Mouse (Mus musculus) midbrain, embryonic 15.5 days (tissue): Measurements from ENCODE around the gene Gm17067. TPM values are rescaled to one million over a fixed set of nuclear protein-coding genes. Genes with fewer than 3 reads are reported as not detected.
"Not testable (repeated sequence)": the region's sequence is repeated elsewhere in the genome, so short reads cannot be mapped to it uniquely, and the experiment has no call there.

Source experiments
- ATAC-seq: fragments of 200-750 bp; cut with Nextera tagmentation; replicated peaks from 2 replicates; pipeline ENCODE4 v1.8.0; 2017; ENCODE audit warnings: moderate TSS enrichment
- H3K27ac ChIP-seq: fragments of 300-500 bp; sonication (generic); 2 replicates; pipeline ENCODE4 v1.5.1; 2015; ENCODE audit warnings: mild to moderate bottlenecking, inconsistent platforms
- H3K27me3 ChIP-seq: fragments of 300-500 bp; sonication (generic); replicated peaks from 2 replicates; pipeline ENCODE4 v1.6.1; 2015; ENCODE audit warnings: inconsistent platforms
- H3K36me3 ChIP-seq: fragments of 300-500 bp; sonication (generic); replicated peaks from 2 replicates; pipeline ENCODE4 v1.6.1; 2015; ENCODE audit warnings: inconsistent platforms
- H3K4me1 ChIP-seq: fragments of 300-500 bp; sonication (generic); 2 replicates; pipeline ENCODE4 v1.6.1; 2015; ENCODE audit warnings: inconsistent platforms
- H3K4me2 ChIP-seq: fragments of 300-500 bp; sonication (generic); 2 replicates; pipeline ENCODE4 v1.6.1; 2015; ENCODE audit warnings: inconsistent platforms, mild to moderate bottlenecking, moderate library complexity
- H3K4me3 ChIP-seq: fragments of 300-500 bp; sonication (generic); 2 replicates; pipeline ENCODE4 v1.5.1; 2015; ENCODE audit warnings: mild to moderate bottlenecking, inconsistent platforms
- H3K9ac ChIP-seq: fragments of 300-500 bp; sonication (generic); 2 replicates; pipeline ENCODE4 v1.6.1; 2015; ENCODE audit warnings: mild to moderate bottlenecking, inconsistent platforms
- H3K9me3 ChIP-seq: fragments of 300-500 bp; sonication (generic); 2 replicates; pipeline ENCODE4 v1.6.1; 2016; ENCODE audit warnings: inconsistent platforms
- WGBS: fragments of 180-500 bp; shearing (Covaris S2); methylation state at CpG from one replicate; pipeline ENCODE4 v1.1.7; 2015; ENCODE audit warnings: mixed read lengths; 5-methylcytosine and 5-hydroxymethylcytosine counted together
- polyA plus RNA-seq: library from polyadenylated mRNA; unstranded; fragments of >200 nt; fragmentation: Nextera tagmentation; extraction: Ambion mirVana; gene quantifications from 2 replicates; pipeline ENCODE4 v1.2.1, GENCODE M21; 2015

Gene Gm17067
- not detected in 2 replicates for polyA plus RNA-seq

DNA sequence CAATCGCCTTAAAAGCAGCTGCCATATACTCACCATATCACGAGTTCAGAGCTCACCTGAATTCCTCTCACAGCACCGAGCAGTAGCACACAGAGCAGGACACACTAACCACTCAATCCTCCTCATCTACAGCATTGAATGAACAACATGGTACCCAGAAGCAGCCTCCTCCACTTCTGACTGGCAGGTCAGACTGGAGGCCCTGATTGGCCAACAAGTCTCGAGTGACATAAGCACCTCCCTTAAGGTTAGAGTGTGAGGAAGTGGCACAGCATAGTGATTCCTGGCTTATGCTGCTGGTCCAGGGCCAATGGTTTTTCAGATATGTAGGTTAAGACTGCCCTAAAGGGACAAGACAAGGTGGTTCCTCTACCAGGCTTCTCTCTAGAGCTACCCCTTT, at the start of gene Gm17067:
Gm17067 (minus strand) TSS at position 101 of the 400 bp plus-strand sequence.
- H3K27ac ChIP-seq, H3K4me3 ChIP-seq, H3K9ac ChIP-seq, H3K9me3 ChIP-seq, ATAC-seq, H3K36me3 ChIP-seq, H3K27me3 ChIP-seq, H3K4me2 ChIP-seq, H3K4me1 ChIP-seq: not testable (repeated sequence)
- WGBS, result 89% methylated on average over 4 of the region's 4 CpGs

DNA sequence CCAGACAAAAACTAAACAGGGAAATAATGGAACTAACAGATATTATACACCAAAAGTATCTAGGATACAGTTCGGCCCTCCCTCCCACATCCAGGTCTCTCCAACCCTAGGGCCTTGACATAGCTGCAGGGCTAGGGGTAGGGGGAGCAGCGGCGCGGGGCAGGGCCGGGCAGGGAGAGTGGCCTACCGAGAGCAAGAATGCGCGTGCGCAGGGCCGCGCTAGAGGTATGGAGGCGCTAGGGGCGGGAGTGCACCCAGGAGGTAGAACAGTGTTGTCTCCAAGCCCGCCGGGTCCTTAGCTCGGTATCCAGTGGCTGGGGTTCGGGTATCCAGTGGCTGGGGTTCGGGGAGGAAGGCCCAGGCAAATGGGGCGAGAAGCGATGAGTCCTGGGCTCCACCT, 23.0 kb upstream of the Gm17067 start:
- H3K4me1 ChIP-seq, result no peaks in the 10 kb centered on the region
- WGBS, result 52% methylated on average over 20 of the region's 20 CpGs
- no peak for ATAC-seq
- H3K9ac ChIP-seq, result no peak overlapping the region
- H3K4me2 ChIP-seq, result no peak overlapping the region
- H3K27ac ChIP-seq, result no peak overlapping the region
- no peaks in the 10 kb centered on the region for H3K36me3 ChIP-seq
- 0 out of 2 replicates have a peak, but pooled peaks cover 7% of the 10 kb centered on the region for H3K9me3 ChIP-seq
- no peaks in the 10 kb centered on the region for H3K27me3 ChIP-seq
- H3K4me3 ChIP-seq, result no peak overlapping the region

DNA sequence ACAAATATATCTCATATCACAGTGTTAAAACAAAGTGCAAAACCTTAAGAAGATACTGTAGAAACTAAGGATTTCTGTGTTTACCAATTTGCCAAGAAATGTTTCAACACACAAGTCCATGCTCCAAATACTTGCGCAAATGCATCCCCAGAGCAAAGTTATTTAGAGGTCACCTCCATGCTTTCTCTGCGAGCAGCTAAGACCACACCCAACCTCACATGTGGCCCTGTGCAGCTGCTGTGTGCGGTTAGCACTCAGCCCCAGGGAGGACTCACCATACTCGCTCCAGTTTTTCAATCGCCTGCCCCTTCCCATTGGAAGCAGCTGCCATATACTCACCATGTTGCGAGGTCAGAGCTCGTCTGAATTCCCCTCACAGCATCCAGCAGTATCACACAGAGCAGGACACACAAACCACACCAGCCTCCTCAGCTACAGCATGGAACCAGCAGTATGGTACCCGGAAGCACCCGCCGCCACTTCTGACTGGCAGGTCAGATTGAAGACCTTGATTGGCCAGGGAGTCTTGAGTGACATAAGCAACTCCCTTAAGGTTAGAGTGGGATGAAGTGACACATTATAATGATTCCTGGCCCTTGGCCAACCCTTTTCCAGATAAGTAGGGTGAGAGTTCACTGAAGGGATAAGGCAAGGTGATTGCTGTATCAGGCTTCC, 11.9 kb upstream of the Gm17067 start:
- Histone ChIP-seq H3K4me3 (no peak overlapping the region), H3K4me1 (no peaks in the 10 kb centered on the region), H3K9ac (no peak overlapping the region), H3K27me3 (no peaks in the 10 kb centered on the region), H3K9me3 (peaks cover 3% of the 10 kb centered on the region; the same call in 1 of the 2 replicates), H3K4me2 (no peak overlapping the region), H3K27ac (no peak overlapping the region), H3K36me3 (no peaks in the 10 kb centered on the region)
- 88% methylated on average over 10 of the region's 10 CpGs for WGBS
- ATAC-seq, result no peak

DNA sequence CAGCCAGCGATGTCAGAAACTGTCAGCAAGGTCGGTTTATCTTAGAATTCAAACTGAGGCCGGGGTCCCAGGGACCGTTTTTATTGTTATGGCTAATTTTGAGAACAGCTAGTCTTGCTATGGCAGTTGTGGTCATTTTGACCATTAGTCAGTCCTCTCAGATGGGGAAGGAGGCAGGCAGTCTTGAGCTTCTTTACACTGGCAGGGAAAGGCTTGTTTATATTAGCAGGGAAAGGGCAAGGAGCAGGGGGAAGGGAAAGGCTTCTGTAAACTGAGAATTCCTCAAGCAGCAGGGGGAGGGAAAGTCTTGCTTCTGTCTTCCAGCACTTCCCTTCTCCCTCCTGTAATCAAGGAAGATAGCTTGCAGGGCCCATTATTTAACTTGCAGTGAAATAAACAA, 33.6 kb downstream of the Gm17067 start:
- H3K4me1 ChIP-seq, H3K9me3 ChIP-seq, H3K36me3 ChIP-seq, H3K27me3 ChIP-seq: not testable (repeated sequence)
- Histone ChIP-seq H3K9ac (peak overlapping the region; percentile 56), H3K27ac (peak overlapping the region; percentile 76; the same call in 1 of the 2 replicates), H3K4me3 (peak overlapping the region; percentile 58), H3K4me2 (peak overlapping the region; percentile 53)
- 4% methylated on average over 4 of the region's 4 CpGs for whole genome bisulfite sequencing
- peak; percentile 18; the same call in 1 of the 2 replicates for ATAC-seq

DNA sequence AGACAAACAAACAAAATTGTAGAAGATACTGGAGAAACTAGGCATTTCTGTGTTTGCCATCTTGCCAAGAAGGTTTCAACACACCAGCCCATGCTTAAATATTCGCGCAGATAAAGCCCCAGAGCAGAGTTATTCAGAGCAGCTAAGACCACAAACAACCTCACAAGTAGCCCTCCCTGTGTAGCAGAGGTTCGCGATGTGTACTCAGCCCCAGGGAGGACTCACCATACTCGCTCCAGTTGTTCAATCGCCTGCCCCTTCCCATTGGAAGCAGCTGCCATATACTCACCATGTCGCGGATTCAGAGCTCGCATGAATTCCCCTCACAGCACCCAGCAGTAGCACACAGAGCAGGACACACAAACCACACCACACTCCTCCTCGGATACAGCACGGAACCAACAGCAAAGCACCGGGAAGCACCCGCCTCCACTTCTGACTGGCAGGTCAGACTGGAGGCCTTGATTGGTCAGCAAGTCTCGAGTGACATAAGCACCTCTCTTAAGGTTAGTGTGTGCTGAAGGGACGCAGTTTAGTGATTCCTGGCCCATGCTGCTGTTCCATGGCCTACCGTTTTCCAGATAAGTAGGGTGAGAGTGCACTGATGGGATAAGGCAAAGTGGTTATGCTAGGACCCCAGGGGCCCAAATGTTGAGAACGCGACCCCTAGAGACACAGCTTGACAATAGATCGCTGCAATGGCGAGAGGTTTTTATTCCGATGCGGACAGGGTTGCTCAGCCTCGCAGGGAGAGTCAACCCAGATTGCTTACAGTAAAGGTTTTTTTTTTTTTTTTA, 34.3 kb downstream of the Gm17067 start, which contains the start of gene Zfp975:
Zfp975 (minus strand) TSS at position 381 of the 797 bp plus-strand sequence.
- ATAC-seq, result peak; percentile 100
- Histone ChIP-seq H3K9ac (peak within 1 kb of the TSS; percentile 56), H3K4me2 (peak within 1 kb of the TSS; percentile 53), H3K4me3 (peak within 1 kb of the TSS; percentile 58), H3K27ac (peak within 1 kb of the TSS; percentile 76)
- not testable (repeated sequence) for H3K9me3 ChIP-seq, H3K4me1 ChIP-seq, H3K36me3 ChIP-seq, H3K27me3 ChIP-seq
- under 1% methylated on average over 23 of the region's 23 CpGs for WGBS

DNA sequence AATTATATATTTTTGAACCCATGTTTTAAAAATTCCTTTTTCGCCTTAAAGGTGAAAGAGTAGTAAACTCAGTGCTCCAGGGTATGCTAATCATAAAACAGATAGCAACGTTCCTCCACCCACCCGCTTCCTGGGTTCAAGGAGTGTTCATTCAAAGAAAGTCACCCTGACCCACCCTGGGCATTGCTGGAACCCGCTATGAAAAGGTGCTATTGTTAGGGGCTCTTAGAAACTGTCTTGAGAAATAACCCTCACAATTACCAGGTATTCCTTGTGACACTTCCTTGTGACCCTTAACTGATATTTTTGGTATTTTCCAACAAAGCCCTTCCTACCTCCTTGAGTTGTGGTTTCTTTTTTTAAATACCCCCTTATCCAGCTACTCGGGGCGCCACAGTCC, 46.7 kb downstream of the Gm17067 start:
- not testable (repeated sequence) for H3K27ac ChIP-seq, H3K9ac ChIP-seq, ATAC-seq, H3K27me3 ChIP-seq, H3K4me1 ChIP-seq, H3K4me3 ChIP-seq, H3K4me2 ChIP-seq, H3K36me3 ChIP-seq
- WGBS, result 91% methylated on average over 6 of the region's 6 CpGs
- peaks cover 25% of the 10 kb centered on the region for H3K9me3 ChIP-seq

DNA sequence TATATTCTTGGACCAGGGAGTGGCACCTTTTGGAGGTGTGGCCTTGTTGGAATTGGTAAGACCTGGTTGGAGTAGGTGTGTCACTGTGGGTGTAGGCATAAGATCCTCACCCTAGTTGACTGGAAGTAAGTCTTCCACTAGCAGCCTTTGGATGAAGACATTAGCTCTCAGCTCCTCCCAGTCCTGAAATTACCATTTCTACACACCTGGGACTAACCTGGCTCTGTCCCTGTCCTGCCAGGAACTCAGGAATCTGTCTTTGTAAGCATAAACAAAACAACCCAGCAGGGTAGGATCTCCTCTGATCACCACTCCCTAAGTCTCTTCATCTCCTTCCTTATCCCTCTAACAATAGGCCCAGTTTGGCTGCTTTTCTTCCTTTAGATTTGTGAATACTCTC, 47.2 kb downstream of the Gm17067 start:
- H3K4me2 ChIP-seq, H3K9ac ChIP-seq, H3K4me1 ChIP-seq, H3K27me3 ChIP-seq, H3K27ac ChIP-seq, ATAC-seq, H3K4me3 ChIP-seq, H3K36me3 ChIP-seq: not testable (repeated sequence)
- peaks cover 25% of the 10 kb centered on the region for H3K9me3 ChIP-seq

DNA sequence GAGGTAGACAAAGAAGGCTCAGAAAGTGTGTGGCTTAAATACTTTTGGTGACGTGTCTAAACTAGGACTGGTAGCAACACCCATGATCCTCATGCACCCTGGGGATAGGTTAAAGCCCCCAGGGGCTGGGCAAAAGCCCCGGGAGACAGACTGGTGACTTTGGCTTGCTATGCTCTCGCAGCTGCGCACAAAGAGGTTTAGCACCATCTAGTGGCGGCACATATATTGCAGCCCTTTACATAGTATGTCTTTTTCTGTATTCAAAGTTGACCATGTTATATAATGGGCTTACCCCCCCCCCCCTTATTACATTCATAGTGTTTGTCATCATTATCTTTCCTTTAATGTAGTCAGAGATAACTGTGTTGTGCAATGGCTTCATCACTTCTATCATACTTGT, 66.7 kb downstream of the Gm17067 start:
- not testable (repeated sequence) for H3K27ac ChIP-seq, H3K4me1 ChIP-seq, H3K9me3 ChIP-seq, H3K4me3 ChIP-seq, H3K9ac ChIP-seq, ATAC-seq, H3K27me3 ChIP-seq, H3K4me2 ChIP-seq
- H3K36me3 ChIP-seq, result peaks cover 20% of the 10 kb centered on the region
- WGBS, result 78% methylated on average over 5 of the region's 5 CpGs

Other genes starting within 250 kb of the Gm17067 start
- gene Zfp141, start 221.3 kb downstream of the Gm17067 start, polyA plus RNA-seq, result 13.1 and 16.4 TPM in 2 replicates
- not detected in 2 replicates for gene Gm21028, start 148.4 kb downstream of the Gm17067 start, polyA plus RNA-seq
- 1.9 and 2.1 TPM in 2 replicates for gene Zfp977, start 134.5 kb downstream of the Gm17067 start, polyA plus RNA-seq
- 2.2 and 2.7 TPM in 2 replicates for gene Zfp976, start 84.4 kb downstream of the Gm17067 start, polyA plus RNA-seq
- gene Zfp975, start 34.3 kb downstream of the Gm17067 start, polyA plus RNA-seq, result 7.3 and 7.7 TPM in 2 replicates
- gene Vmn2r62, start 66.5 kb upstream of the Gm17067 start, polyA plus RNA-seq, result not detected in 2 replicates
- not detected in 2 replicates for gene Gm2381, start 140.2 kb upstream of the Gm17067 start, polyA plus RNA-seq
- not detected in 2 replicates for gene Vmn2r63, start 206.8 kb upstream of the Gm17067 start, polyA plus RNA-seq